Mouse (Mus musculus) frontal cortex, adult (tissue): Measurements from ENCODE around the gene Zbtb17.

ENCODE experiments used
- ATAC-seq: cut with Nextera tagmentation; 2 replicates; pipeline ENCODE4 v1.9.2; 2017; ENCODE audit warnings: mild to moderate bottlenecking, moderate library complexity, mixed read lengths; ENCODE audit not compliant: low TSS enrichment

The Zbtb17 gene

GRCm38 (mm10) chr4:141444451-141445327 lies at the start of gene Zbtb17:
Gene Zbtb17 (plus strand): TSS chr4:141444654.
- peak; percentile 93 for ATAC-seq

- ATAC-seq = no peak
Measured at GRCm38 (mm10) chr4:141394751-141395150, 49.7 kb upstream of the Zbtb17 start.

- peak; percentile 23; the same call in 1 of the 2 replicates for ATAC-seq
Measured at GRCm38 (mm10) chr4:141397861-141398260, 46.6 kb upstream of the Zbtb17 start.

DNA sequence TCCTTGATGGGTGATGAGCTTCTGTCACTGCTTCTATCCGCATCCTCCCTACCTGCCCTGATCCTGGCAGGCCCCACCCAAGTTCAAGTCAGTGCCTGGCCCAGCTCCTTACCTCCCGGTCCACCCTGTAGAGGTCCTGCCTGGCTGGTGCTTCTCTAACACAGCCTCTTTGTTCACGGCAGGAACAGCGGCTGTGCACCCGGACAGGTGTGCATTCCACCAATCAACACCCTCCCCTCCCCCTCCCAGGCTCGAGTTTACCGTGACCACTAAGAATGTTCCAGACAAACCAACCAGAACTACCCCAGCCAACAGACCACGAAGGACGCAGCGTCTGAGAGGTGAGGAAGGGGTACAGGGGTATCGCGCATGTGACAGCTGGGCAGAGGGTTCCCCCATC lies 45.9 kb upstream of the Zbtb17 start, which contains the start of gene Clcnka:
Gene Clcnka, minus strand, starts transcription at position 180 of the 400 bp plus-strand sequence.
- no peak for ATAC-seq

DNA sequence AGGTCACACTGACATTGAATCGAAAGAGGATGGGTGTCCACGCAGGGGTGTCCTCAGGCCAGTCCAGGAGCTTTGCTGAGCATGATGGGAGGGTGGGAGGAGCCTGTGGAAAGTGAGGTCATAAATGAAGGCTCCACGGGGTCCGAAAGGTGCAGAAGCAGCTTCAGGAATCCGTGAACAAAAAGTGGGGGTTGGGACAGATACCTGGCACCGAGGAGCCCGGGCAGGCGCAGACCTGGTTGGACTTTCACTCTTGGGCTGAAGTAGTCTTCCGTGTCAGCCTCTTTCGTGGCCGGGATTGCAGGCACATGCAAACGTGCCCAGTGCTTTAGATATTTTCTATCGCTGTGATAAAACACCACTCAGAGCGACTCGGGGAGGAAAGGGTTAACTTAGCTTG lies 44.3 kb upstream of the Zbtb17 start:
- no peak for ATAC-seq

- ATAC-seq = peak; percentile 76
Measured at GRCm38 (mm10) chr4:141404518-141405313, 39.7 kb upstream of the Zbtb17 start.

DNA sequence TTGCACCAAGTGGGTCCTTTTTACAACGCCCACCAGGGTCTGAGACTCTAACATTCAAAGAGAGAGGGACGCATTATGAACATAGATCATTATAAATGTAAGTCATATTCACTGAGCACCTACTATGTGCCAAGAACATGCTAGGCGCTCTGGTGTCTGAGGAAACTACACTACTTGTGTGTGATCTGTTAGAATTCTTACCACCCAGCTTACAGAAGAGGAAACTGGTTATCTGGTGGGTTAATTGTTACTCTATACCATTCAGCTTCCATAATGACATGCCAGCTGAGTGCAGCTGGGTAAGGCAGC lies 39.2 kb upstream of the Zbtb17 start:
- ATAC-seq = no peak

DNA sequence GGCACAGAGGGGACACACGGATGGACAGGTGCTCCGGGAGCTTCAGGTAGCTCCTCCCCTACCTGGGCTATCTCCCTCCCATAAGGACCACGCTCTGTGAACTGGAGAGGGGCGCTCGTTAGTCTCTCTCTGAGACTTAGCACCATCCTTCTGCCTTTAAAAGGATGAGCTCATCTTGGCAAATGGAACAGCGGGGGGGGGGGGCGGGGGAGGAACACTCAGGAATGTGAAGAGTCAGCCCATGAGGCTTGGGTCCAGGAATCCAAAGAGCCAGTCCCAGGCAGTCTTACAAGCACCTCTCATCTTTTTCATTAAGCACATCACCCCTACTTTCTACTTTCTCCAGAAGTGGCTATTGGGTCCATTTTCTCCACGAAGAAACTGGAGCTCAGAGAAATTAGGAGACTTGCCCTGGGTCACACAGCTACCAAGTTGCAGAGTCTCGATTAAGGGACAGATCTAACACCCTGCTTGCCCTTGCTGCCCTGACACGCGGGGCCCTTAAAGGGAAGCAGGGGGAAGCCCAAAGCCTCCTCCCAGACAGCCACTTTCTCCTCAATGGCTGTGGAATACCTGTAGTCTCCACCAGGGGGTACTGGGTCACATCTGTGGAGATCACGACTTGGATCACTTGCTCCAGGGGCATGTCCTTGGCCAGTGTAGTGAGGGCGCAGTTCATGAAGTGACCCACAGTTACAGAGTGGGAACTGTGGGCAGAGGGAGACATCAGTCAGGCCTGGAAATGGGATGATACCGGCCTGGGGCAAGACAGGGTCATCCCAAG lies 37.7 kb upstream of the Zbtb17 start:
- ATAC-seq = peak; percentile 50; the same call in 1 of the 2 replicates

GRCm38 (mm10) chr4:141408577-141408976 lies 35.9 kb upstream of the Zbtb17 start:
- no peak for ATAC-seq

GRCm38 (mm10) chr4:141411430-141411992 lies 32.9 kb upstream of the Zbtb17 start:
- ATAC-seq = no peak

DNA sequence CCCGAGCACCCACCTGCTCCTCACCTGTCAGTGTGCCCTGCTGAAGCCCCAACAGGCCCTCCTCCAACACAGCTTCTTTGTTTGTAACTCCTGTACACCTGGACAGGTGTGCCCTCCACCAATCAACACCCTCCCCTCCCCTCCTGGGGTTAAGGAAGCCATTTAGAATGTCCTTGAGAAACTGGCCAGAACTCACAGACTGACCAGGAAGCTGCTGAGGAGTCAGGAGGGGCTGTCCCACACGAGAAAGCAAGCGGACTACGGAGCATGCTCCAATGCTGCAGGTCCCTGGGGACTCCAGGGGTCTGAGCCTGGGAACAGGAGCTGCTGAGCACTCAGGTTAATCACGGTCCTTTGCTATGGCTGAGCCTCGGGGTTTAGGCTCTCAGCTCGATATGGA lies 28.5 kb upstream of the Zbtb17 start, which contains the start of gene Clcnkb:
Gene Clcnkb, minus strand, starts transcription at position 91 of the 400 bp plus-strand sequence.
- ATAC-seq = no peak

DNA sequence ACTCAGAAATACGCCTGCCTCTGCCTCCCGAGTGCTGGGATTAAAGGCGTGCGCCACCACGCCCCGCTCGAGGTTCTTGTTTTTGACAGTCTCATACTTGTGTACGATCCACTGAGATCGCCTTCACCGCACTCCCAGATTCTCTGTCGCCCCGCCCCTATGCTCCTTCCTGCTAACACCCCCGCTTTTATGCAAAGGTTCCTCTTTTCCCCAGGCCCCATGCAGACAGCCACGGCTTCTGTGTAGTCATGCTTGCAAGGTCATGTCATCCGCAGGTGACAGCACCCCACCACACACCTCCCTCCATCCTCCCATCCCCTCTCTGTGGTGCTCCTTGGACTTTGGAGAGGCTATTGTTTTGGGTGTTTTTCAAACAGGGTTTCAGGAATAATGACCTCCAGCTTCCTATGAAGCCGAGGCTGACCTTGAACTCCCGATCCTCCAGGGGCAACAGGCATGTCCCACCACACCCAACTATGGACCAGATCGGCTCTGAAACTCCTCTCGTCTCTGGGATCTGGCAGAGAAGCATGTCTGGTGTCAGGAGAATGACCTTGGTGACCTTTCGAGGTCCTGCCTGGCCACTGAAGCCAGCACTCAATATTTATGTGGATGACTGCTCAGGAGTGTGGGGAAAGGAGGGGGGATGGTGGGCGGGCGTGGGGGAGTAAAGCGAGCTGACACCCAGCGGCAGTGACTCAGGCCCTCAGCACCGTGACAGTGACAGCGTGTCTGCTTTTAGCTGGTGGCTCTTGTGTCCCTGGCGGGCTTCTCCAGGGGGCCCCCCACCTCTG lies 24.9 kb upstream of the Zbtb17 start:
- peak; percentile 45; the same call in 1 of the 2 replicates for ATAC-seq

GRCm38 (mm10) chr4:141420192-141420829 lies 24.1 kb upstream of the Zbtb17 start, which contains the start of gene Hspb7:
Gene Hspb7 (plus strand): TSS chr4:141420779.
- ATAC-seq = no peak

- no peak for ATAC-seq
Measured at GRCm38 (mm10) chr4:141420886-141421285, 23.6 kb upstream of the Zbtb17 start.

- no peak for ATAC-seq
Measured at GRCm38 (mm10) chr4:141421423-141421822, 23.0 kb upstream of the Zbtb17 start.

GRCm38 (mm10) chr4:141422841-141423240 lies 21.6 kb upstream of the Zbtb17 start:
- ATAC-seq = no peak

- ATAC-seq = no peak
Measured at GRCm38 (mm10) chr4:141423288-141423687, 21.2 kb upstream of the Zbtb17 start.

DNA sequence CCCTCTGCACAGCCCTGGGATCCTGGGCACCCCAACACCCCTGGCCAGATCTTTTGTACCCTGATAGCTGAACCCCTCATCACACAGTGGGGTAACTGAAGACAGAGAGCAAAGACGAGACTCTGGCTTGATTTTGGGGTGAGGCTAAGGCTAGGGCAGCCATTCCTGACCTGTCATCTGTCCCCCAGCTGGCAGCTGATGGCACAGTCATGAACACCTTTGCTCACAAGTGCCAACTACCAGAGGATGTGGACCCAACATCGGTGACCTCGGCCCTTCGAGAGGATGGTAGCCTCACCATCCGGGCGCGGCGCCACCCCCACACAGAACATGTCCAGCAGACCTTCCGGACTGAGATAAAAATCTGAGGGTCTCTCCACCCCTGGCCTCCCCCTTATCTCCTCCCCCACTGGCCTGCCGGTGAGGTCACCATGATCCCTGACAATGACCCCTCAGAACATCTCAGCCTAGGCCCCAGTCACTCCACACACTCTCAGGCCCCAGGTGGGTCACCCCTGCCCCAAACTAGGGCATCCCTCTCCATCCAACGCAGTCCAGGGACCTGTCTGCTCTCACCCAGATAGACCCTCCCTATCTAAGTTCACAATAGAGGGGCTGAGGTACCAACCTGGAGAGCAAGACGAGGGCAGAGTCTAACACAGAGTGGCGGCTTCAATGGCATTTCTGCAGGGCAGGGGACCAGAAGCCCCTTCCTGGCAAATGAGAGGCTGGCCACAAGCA lies 20.6 kb upstream of the Zbtb17 start:
- ATAC-seq = no peak
